Mouse (Mus musculus) hindbrain, embryonic 10.5 days (tissue): ENCODE results near the gene Cpd. TPM values are rescaled to one million over a fixed set of nuclear protein-coding genes. Genes with fewer than 3 reads are reported as not detected.

ENCODE experiments used
- DNase-seq: peaks from one replicate; pipeline ENCODE4 v3.0.0-alpha.2; 2017; ENCODE audit warnings: low spot score
- H3K27ac ChIP-seq: fragments of 300-500 bp; sonication (generic); 2 replicates; pipeline ENCODE4 v1.5.1; 2016; ENCODE audit warnings: mild to moderate bottlenecking, moderate library complexity
- H3K27me3 ChIP-seq: fragments of 300-500 bp; sonication (generic); 2 replicates; pipeline ENCODE4 v1.6.1; 2016; ENCODE audit warnings: mild to moderate bottlenecking; ENCODE audit not compliant: poor library complexity, insufficient read depth, severe bottlenecking
- H3K36me3 ChIP-seq: fragments of 300-500 bp; sonication (generic); 2 replicates; pipeline ENCODE4 v1.6.1; 2016; ENCODE audit warnings: mild to moderate bottlenecking, moderate library complexity
- H3K4me1 ChIP-seq: fragments of 300-500 bp; sonication (generic); replicated peaks from 2 replicates; pipeline ENCODE4 v1.6.1; 2016; ENCODE audit warnings: mild to moderate bottlenecking
- H3K4me3 ChIP-seq: fragments of 300-500 bp; sonication (generic); 2 replicates; pipeline ENCODE4 v1.5.1; 2016; ENCODE audit warnings: mild to moderate bottlenecking, moderate library complexity
- H3K9me3 ChIP-seq: fragments of 300-500 bp; sonication (generic); 2 replicates; pipeline ENCODE4 v1.6.1; 2016; ENCODE audit warnings: mild to moderate bottlenecking, moderate library complexity
- WGBS: fragments of 180-500 bp; shearing (Covaris S2); methylation state at CpG from one replicate; pipeline ENCODE4 v1.1.7; 2016; 5-methylcytosine and 5-hydroxymethylcytosine counted together
- polyA plus RNA-seq: library from polyadenylated mRNA; unstranded; fragments of >200 nt; fragmentation: Nextera tagmentation; extraction: Ambion mirVana; gene quantifications from 2 replicates; pipeline ENCODE4 v1.2.1, GENCODE M21; 2016

The Cpd gene
- polyA plus RNA-seq = 8.0 and 8.4 TPM in 2 replicates

DNA sequence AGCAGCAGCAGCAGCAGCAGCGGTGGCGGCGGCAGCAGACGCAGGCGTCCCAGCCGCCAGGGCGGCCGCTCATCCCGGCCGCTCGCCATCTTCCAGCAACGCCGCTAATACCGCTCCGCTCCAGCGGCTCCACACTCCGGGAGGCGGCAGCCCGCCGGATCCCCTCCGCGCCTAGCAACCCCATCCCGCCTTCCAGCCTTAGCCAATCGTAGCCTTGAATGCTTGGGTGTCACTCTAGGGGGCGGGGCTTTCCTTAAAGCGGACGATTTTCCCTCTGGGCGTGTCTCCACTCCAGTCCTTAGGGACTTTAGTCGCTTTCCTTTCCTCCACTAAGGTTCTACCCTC, at the start of gene Cpd:
Gene Cpd (minus strand): TSS at position 141 of the 345 bp plus-strand sequence.
- peak; percentile 97 for DNase-seq
- no peaks in the 10 kb centered on the region for H3K27me3 ChIP-seq
- H3K4me1 ChIP-seq = peaks cover 54% of the 10 kb centered on the region
- H3K36me3 ChIP-seq = no peaks in the 10 kb centered on the region
- under 1% methylated on average over 29 of the region's 29 CpGs for WGBS
- H3K9me3 ChIP-seq = no peaks in the 10 kb centered on the region
- H3K4me3 ChIP-seq = peak within 1 kb of the TSS; percentile 97
- peak within 1 kb of the TSS; percentile 96 for H3K27ac ChIP-seq

DNA sequence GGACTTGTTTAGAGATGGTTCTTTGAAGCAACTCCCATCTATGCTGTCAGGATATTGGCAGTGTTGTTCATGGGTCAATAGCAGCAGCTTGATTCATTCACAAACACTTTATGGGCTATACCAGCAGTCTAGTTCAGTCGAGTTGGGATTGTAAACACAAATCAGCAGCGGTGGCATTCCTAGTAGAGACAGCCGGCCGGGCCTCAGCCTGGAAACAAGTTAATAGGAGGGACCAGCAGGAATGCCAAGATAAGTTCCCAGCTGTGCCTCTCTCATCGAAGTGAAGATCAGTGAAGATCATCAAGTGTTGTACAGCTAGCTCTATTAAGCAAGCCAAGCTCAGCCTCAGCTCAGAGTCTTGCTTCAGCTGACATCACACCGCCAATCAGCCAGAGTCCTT, 49.5 kb upstream of the Cpd start:
- no peak overlapping the region for H3K27ac ChIP-seq

DNA sequence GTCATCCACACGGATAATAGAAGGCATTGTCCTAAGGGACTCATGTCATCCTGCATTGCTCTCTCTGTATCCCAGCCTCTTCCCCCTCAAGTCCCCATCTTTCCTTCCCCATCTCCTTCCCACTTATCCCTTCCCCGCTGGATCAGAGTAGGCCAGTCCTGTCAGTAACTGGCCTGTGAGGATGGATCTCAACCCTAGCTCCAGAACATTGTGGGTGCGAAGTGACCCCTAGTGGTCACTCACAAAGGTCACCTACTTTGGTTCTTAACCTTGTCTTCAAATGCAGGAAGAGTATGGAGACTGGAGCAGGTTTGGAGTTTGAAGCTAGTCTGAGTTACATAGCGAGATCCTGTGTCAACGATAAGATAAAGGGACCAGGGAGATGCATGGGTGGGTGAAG, 47.4 kb upstream of the Cpd start:
- H3K4me3 ChIP-seq = no peak overlapping the region
- peak; percentile 67 for DNase-seq
- H3K36me3 ChIP-seq = no peaks in the 10 kb centered on the region
- no peak overlapping the region for H3K27ac ChIP-seq
- no peaks in the 10 kb centered on the region for H3K27me3 ChIP-seq
- no peaks in the 10 kb centered on the region for H3K9me3 ChIP-seq
- 39% methylated on average over 5 of the region's 5 CpGs for WGBS
- peaks cover 5% of the 10 kb centered on the region for H3K4me1 ChIP-seq

More for the DNA sequence above, 49.5 kb upstream of the Cpd start:
- 82% methylated on average over 6 of the region's 6 CpGs for WGBS
- no peaks in the 10 kb centered on the region for H3K27me3 ChIP-seq
- no peak overlapping the region for H3K4me3 ChIP-seq
- DNase-seq = no peak
- H3K36me3 ChIP-seq = no peaks in the 10 kb centered on the region
- no peaks in the 10 kb centered on the region for H3K9me3 ChIP-seq
- H3K4me1 ChIP-seq = peaks cover 5% of the 10 kb centered on the region

DNA sequence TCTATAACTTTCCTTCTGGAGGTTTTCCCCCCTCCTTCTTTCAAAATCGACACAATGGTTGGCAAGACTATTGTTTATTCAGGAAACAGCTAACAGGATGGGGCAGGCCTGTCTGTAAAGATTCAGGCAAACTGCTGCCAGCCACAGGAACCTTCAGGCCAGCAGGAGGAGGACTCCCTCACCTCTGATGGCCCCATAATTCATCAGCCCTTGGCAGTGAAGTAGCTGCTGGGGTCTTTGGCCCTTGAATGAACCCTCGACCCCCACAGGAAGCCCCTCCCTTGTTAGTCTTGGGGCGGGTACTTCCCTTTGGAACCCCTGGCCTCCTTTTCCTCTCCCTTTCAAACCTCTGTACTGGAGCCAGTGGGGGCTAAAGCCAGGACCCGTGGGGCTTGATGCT, 46.8 kb upstream of the Cpd start:
- H3K36me3 ChIP-seq = no peaks in the 10 kb centered on the region
- no peaks in the 10 kb centered on the region for H3K9me3 ChIP-seq
- no peak overlapping the region for H3K4me3 ChIP-seq
- H3K27ac ChIP-seq = peak overlapping the region; percentile 5; the same call in 1 of the 2 replicates
- WGBS = 39% methylated on average over 4 of the region's 4 CpGs
- H3K4me1 ChIP-seq = peaks cover 5% of the 10 kb centered on the region
- no peak for DNase-seq
- H3K27me3 ChIP-seq = no peaks in the 10 kb centered on the region

DNA sequence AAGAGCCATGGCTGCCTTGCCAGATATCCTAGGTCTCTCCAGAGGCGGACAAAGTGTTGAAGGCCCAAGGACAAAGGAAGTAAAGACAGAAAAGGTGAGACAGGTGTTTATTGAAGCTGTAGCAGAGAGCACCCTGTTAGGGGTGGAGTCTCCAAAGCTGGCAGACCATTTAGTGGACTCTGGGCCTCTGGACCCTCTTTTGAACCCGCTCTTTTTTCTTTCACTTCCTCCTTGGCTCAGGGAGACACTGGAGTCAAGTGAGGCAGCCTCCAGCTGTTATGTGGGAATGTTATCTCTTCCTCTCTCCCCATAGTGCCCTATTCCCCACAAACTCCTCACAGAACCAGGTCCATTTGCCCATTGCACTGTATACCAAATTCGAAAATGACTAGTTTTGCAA, 46.2 kb upstream of the Cpd start:
- H3K4me3 ChIP-seq = no peak overlapping the region
- DNase-seq = no peak
- H3K9me3 ChIP-seq = no peaks in the 10 kb centered on the region
- H3K27ac ChIP-seq = no peak overlapping the region
- H3K27me3 ChIP-seq = no peaks in the 10 kb centered on the region
- no peaks in the 10 kb centered on the region for H3K36me3 ChIP-seq
- 84% methylated on average over 3 of the region's 3 CpGs for WGBS
- H3K4me1 ChIP-seq = peaks cover 5% of the 10 kb centered on the region

DNA sequence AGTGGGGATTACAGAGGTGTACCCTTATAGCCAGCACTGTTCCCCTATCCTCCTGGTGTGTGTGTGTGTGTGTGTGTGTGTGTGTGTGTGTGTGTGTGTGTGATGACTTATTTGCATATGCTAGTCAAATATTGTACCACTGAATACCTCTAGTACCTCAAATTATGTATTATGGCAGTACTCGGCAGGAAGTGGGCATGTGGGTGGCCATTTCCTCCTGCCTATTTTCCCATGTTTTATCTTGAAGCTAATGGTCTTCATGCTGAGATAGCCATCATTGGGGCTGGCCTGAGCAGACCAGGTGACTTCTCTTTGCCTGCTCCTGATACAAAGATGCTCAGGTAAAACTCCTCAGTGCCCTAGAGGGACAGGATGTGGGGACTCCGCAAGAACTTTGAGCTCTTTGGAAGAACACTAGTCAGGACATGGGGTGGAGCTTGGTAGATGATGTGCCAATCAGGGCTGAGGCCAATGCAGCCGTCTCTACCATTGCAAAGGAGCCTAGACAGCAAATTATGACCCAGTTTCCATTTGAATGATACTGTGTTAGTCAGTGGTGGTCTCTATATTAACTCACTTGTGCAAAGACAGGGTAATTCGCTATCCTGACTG, 45.0 kb upstream of the Cpd start:
- Histone ChIP-seq H3K4me3 (no peak overlapping the region), H3K27ac (no peak overlapping the region), H3K27me3 (no peaks in the 10 kb centered on the region), H3K36me3 (no peaks in the 10 kb centered on the region), H3K4me1 (peaks cover 5% of the 10 kb centered on the region), H3K9me3 (no peaks in the 10 kb centered on the region)
- no peak for DNase-seq
- 83% methylated on average over 4 of the region's 4 CpGs for WGBS

DNA sequence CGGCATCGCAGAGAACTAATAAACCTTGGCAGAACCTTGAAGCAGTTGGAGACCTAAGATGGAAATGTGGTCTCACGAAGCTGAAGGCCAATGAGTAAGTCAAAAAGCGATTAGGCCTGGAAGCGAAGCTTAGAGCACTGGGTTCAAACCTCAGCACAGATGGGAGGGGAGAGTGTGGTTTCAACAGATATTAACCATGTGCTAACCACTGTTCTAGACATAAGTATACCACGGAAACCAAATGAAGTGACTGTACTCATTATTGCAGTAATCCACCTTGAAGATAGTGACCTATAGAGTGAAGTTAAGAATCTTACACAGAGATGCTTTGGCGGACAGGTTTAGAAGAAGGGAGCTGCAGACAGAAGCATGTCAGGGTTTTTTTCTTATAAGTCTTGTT, 44.4 kb upstream of the Cpd start:
- no peak for DNase-seq
- H3K27me3 ChIP-seq = no peaks in the 10 kb centered on the region
- no peak overlapping the region for H3K4me3 ChIP-seq
- H3K36me3 ChIP-seq = no peaks in the 10 kb centered on the region
- peaks cover 5% of the 10 kb centered on the region for H3K4me1 ChIP-seq
- no peaks in the 10 kb centered on the region for H3K9me3 ChIP-seq
- H3K27ac ChIP-seq = no peak overlapping the region
- 92% methylated on average over 7 of the region's 7 CpGs for WGBS

DNA sequence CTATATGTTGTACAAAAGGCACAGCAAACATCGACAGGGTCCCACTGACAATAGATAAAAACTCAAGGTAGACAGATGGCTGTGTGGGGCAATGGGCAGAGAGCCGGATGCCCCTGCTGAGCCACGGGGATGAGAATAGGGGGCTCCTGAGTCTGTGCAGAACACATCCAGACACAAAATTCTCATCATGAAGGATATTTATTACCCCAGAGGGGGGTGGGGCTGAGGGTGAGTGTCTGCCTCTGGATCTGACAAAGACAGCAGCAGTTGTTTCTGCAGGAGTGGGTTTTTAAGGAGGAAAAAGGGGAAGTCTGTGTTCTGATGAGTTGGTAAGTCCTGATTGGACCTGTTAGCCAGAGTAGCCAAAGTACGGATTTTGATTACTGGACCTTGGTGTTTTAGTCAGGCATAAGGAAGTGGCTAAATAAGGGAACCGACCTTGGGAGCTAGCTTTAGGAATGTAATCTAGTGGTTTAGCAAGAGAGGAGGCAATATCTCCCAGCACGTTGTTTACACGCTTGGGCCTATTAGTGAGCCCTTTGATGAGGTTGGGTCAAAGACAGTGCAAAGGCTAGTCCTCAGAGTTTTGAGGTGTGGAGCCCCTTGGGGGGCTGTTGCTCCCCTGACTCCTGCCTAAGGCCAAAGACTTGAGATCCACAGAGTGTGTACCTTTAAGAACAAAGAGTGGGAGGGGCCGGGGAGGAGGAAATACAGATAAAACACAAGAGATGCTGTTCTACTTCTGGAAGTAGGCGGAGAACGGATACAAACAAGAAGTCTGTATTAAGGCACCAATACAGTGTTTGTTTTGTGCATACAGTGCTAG, 42.7 kb upstream of the Cpd start:
- Histone ChIP-seq H3K4me3 (no peak overlapping the region), H3K36me3 (no peaks in the 10 kb centered on the region), H3K9me3 (no peaks in the 10 kb centered on the region), H3K27me3 (no peaks in the 10 kb centered on the region), H3K4me1 (peaks cover 5% of the 10 kb centered on the region), H3K27ac (no peak overlapping the region)
- 71% methylated on average over 10 of the region's 10 CpGs for WGBS
- no peak for DNase-seq

DNA sequence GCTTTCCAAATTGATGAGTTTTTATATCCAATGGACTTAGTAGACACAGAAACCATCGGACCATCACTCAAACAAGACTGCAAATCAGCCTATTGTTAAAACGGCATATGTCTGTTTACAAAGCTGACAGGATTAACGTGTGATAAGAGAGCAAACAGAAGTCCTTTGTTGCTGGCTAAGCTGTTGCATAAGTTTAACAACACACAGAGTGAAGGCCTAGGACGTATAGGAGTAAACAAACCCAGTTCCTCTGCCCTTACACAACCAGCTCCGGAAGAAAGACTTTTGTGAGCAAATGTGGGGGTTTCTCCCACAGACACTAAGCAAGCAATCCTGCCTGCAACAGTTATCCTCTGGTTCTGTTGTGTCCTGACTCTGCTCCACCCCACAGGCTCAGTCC, 37.6 kb upstream of the Cpd start:
- H3K27me3 ChIP-seq = no peaks in the 10 kb centered on the region
- 53% methylated on average over 5 of the region's 5 CpGs for WGBS
- no peak overlapping the region for H3K27ac ChIP-seq
- H3K4me1 ChIP-seq = no peaks in the 10 kb centered on the region
- no peak overlapping the region for H3K4me3 ChIP-seq
- DNase-seq = no peak
- no peaks in the 10 kb centered on the region for H3K9me3 ChIP-seq
- no peaks in the 10 kb centered on the region for H3K36me3 ChIP-seq

DNA sequence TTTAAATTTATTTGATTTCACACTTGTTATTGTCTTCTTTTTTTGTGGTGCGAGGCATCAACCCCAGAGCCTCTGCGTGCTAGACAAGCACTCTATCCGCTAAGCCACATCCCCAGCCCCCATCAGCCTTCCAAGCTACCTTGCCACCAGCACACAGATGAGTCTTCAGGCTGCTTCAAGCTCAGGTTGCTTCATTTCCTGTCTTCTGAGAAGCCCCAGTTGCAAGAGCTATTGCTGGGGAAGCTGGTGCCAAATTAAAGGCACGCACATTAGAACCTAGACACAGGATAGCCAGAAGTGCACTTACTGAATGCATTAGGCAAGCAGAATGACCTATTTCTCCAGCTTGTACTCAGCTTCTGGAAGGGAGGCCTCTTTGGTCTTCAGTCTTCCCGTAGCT, 33.0 kb upstream of the Cpd start:
- H3K4me3 ChIP-seq = no peak overlapping the region
- no peak for DNase-seq
- no peaks in the 10 kb centered on the region for H3K27me3 ChIP-seq
- no peaks in the 10 kb centered on the region for H3K9me3 ChIP-seq
- no peaks in the 10 kb centered on the region for H3K36me3 ChIP-seq
- 0 out of 2 replicates have a peak, but pooled peaks cover under 1% of the 10 kb centered on the region for H3K4me1 ChIP-seq
- no peak overlapping the region for H3K27ac ChIP-seq
- 86% methylated on average over 5 of the region's 5 CpGs for WGBS

DNA sequence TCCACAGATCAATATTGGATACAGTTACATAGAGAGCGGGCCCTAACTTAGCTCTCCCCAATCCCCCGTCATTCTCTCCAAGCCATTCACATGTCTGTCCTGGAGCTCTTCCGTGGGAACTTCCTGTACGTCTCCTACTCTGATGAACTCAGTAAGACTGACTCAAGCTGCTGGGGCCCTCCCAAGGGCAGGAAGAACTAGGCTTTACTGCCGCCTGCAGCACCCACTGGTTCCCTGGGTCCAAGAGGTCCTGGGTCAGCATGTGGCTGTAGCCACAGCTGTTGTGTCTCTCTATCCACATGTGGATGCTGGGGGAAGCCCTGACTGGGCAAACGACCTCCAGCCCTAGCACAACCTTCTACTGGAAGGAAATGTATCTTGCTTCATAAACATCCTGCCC, 27.9 kb upstream of the Cpd start:
- H3K27ac ChIP-seq = no peak overlapping the region
- no peak for DNase-seq
- H3K4me3 ChIP-seq = no peak overlapping the region
- no peaks in the 10 kb centered on the region for H3K36me3 ChIP-seq
- 0 out of 2 replicates have a peak, but pooled peaks cover 2% of the 10 kb centered on the region for H3K4me1 ChIP-seq
- H3K27me3 ChIP-seq = no peaks in the 10 kb centered on the region
- 78% methylated on average over 6 of the region's 6 CpGs for WGBS
- no peaks in the 10 kb centered on the region for H3K9me3 ChIP-seq

DNA sequence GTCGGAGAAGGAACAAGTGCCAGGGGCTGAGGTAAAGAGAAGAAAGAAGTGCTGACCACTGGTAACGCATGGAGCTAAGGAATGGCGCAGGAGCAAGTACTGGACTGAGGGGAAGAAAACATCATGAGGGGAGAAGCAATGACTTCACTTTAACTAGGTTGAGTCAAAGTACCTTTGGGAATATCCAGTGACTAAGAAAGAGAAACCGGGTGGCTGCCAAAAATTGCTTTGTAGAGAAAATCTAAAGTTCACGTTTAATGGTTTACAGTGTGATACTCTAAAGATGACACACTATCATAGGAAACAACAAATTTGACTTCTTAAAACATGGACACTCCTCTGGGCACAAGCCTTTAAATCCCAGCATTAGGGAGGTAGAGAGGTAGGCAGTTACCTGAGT, 27.0 kb upstream of the Cpd start:
- H3K27me3 ChIP-seq = no peaks in the 10 kb centered on the region
- WGBS = 92% methylated on average over 5 of the region's 5 CpGs
- DNase-seq = no peak
- H3K27ac ChIP-seq = no peak overlapping the region
- H3K36me3 ChIP-seq = no peaks in the 10 kb centered on the region
- 0 out of 2 replicates have a peak, but pooled peaks cover 2% of the 10 kb centered on the region for H3K4me1 ChIP-seq
- H3K4me3 ChIP-seq = no peak overlapping the region
- H3K9me3 ChIP-seq = no peaks in the 10 kb centered on the region

DNA sequence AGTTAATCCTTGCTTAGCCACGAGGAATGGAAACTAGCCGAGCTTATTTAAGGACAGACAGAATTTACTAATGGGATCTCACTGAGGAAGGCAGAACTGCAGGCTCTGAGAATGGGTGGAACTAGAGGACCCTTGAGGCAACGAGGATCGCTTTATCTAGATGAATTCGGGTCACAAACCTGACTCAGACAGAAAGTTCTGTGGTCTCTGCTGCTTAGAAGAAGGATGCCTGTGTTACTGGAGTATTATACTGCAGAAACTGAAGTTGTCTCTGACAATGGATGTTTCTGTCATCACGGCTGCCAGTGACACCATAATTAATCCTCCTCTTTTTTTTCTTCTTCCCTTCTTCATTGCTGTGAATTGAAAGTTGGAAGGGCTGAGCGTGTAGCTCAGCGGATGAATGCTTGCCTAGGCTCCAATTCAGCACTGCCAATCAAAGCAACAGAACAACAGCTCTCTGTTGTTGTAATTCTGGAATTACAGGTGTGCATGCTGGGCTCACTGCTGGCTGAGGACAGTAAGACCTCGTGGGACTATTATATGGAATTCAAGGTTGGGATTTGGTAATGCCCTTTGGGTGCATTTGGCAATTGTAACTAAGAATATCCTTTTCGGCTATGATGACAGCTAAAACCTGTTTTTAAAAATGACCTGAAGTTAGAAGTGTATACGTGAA, 25.9 kb upstream of the Cpd start:
- H3K9me3 ChIP-seq = no peaks in the 10 kb centered on the region
- no peak for DNase-seq
- H3K27ac ChIP-seq = no peak overlapping the region
- no peak overlapping the region for H3K4me3 ChIP-seq
- H3K36me3 ChIP-seq = no peaks in the 10 kb centered on the region
- no peaks in the 10 kb centered on the region for H3K27me3 ChIP-seq
- H3K4me1 ChIP-seq = 0 out of 2 replicates have a peak, but pooled peaks cover 2% of the 10 kb centered on the region
- 73% methylated on average over 11 of the region's 11 CpGs for WGBS
